Mouse (Mus musculus) liver, embryonic 16.5 days (tissue): ENCODE data around the gene Rad23b. TPM values are rescaled to one million over a fixed set of nuclear protein-coding genes. Genes with fewer than 3 reads are reported as not detected.

Source experiments
- ATAC-seq: fragments of 200-750 bp; cut with Nextera tagmentation; 2 replicates; pipeline ENCODE4 v1.8.0; 2017; ENCODE audit warnings: low read depth, mild to moderate bottlenecking, moderate number of reproducible peaks, moderate library complexity
- H3K27ac ChIP-seq: fragments of 300-500 bp; sonication (generic); 2 replicates; pipeline ENCODE4 v1.5.1; 2014; ENCODE audit warnings: mild to moderate bottlenecking, low read length
- H3K27me3 ChIP-seq: fragments of 300-500 bp; sonication (generic); 2 replicates; pipeline ENCODE4 v1.6.1; 2014; ENCODE audit warnings: low read depth, low read length, mixed read lengths; ENCODE audit not compliant: control insufficient read depth, insufficient read depth
- H3K36me3 ChIP-seq: fragments of 300-500 bp; sonication (generic); 2 replicates; pipeline ENCODE4 v1.6.1; 2014; ENCODE audit warnings: mild to moderate bottlenecking; ENCODE audit not compliant: control insufficient read depth, insufficient read depth
- H3K4me1 ChIP-seq: fragments of 300-500 bp; sonication (generic); 2 replicates; pipeline ENCODE4 v1.6.1; 2014; ENCODE audit warnings: low read depth, low read length, mixed read lengths; ENCODE audit not compliant: control insufficient read depth
- H3K4me2 ChIP-seq: fragments of 300-500 bp; sonication (generic); 2 replicates; pipeline ENCODE4 v1.6.1; 2014; ENCODE audit warnings: low read depth, low read length, mixed read lengths
- H3K4me3 ChIP-seq: fragments of 300-500 bp; sonication (generic); 2 replicates; pipeline ENCODE4 v1.5.1; 2014; ENCODE audit warnings: low read depth, mild to moderate bottlenecking, low read length
- H3K9ac ChIP-seq: fragments of 300-500 bp; sonication (generic); 2 replicates; pipeline ENCODE4 v1.6.1; 2014; ENCODE audit warnings: low read depth, low read length
- H3K9me3 ChIP-seq: fragments of 300-500 bp; sonication (generic); replicated peaks from 2 replicates; pipeline ENCODE4 v1.6.1; 2016; ENCODE audit warnings: low read length; ENCODE audit not compliant: control insufficient read depth
- WGBS: fragments of 180-500 bp; shearing (Covaris S2); extraction: QIAGEN DNeasy Blood & Tissue Kit; methylation state at CpG from one replicate; pipeline ENCODE4 v1.1.7; 2014; ENCODE audit not compliant: insufficient replicate concordance; 5-methylcytosine and 5-hydroxymethylcytosine counted together
- polyA plus RNA-seq: library from polyadenylated mRNA; unstranded; fragments of >200 nt; fragmentation: Nextera tagmentation; extraction: Ambion mirVana; gene quantifications from 2 replicates; pipeline ENCODE4 v1.2.1, GENCODE M21; 2015

Gene Rad23b
- polyA plus RNA-seq, 1 experiment from 2014 or later = 31.8 TPM

GRCm38 (mm10) chr4:55370127-55370526 lies 20.3 kb downstream of the Rad23b start:
- H3K9me3 ChIP-seq = no peaks in the 10 kb centered on the region
- peaks cover 9% of the 10 kb centered on the region for H3K36me3 ChIP-seq
- H3K9ac ChIP-seq = no peak overlapping the region
- H3K4me3 ChIP-seq = no peak overlapping the region
- H3K4me2 ChIP-seq = no peak overlapping the region
- no peak for ATAC-seq
- H3K27ac ChIP-seq = no peak overlapping the region
- WGBS = 93% methylated on average over 3 of the region's 3 CpGs
- no peaks in the 10 kb centered on the region for H3K4me1 ChIP-seq
- H3K27me3 ChIP-seq = no peaks in the 10 kb centered on the region

- H3K4me2 ChIP-seq = no peak overlapping the region
- no peaks in the 10 kb centered on the region for H3K27me3 ChIP-seq
- ATAC-seq = no peak
- no peak overlapping the region for H3K9ac ChIP-seq
- no peak overlapping the region for H3K27ac ChIP-seq
- peaks cover 9% of the 10 kb centered on the region for H3K36me3 ChIP-seq
- no peak overlapping the region for H3K4me3 ChIP-seq
- 72% methylated on average over 7 of the region's 7 CpGs for WGBS
- H3K4me1 ChIP-seq = no peaks in the 10 kb centered on the region
- no peaks in the 10 kb centered on the region for H3K9me3 ChIP-seq
Measured at GRCm38 (mm10) chr4:55371355-55371754, 21.5 kb downstream of the Rad23b start.

- Histone ChIP-seq H3K36me3 (peaks cover 49% of the 10 kb centered on the region), H3K4me1 (no peaks in the 10 kb centered on the region), H3K4me2 (no peak overlapping the region), H3K9me3 (no peaks in the 10 kb centered on the region), H3K9ac (no peak overlapping the region), H3K27ac (no peak overlapping the region), H3K27me3 (no peaks in the 10 kb centered on the region), H3K4me3 (no peak overlapping the region)
- 72% methylated on average over 2 of the region's 2 CpGs for WGBS
- ATAC-seq = no peak
Measured at GRCm38 (mm10) chr4:55382350-55382749, 32.5 kb downstream of the Rad23b start.

GRCm38 (mm10) chr4:55386768-55387167 lies 36.9 kb downstream of the Rad23b start:
- H3K27ac ChIP-seq = no peak overlapping the region
- no peak overlapping the region for H3K4me3 ChIP-seq
- no peak overlapping the region for H3K4me2 ChIP-seq
- no peaks in the 10 kb centered on the region for H3K9me3 ChIP-seq
- H3K9ac ChIP-seq = no peak overlapping the region
- no peaks in the 10 kb centered on the region for H3K27me3 ChIP-seq
- H3K4me1 ChIP-seq = no peaks in the 10 kb centered on the region
- 71% methylated on average over 2 of the region's 2 CpGs for WGBS
- H3K36me3 ChIP-seq = peaks cover 32% of the 10 kb centered on the region
- ATAC-seq = no peak

GRCm38 (mm10) chr4:55391480-55391879 lies 41.6 kb downstream of the Rad23b start:
- H3K9ac ChIP-seq = no peak overlapping the region
- H3K4me1 ChIP-seq = no peaks in the 10 kb centered on the region
- H3K36me3 ChIP-seq = peaks cover 10% of the 10 kb centered on the region; the same call in 1 of the 2 replicates
- ATAC-seq = no peak
- H3K27me3 ChIP-seq = no peaks in the 10 kb centered on the region
- no peak overlapping the region for H3K4me3 ChIP-seq
- no peak overlapping the region for H3K27ac ChIP-seq
- no peaks in the 10 kb centered on the region for H3K9me3 ChIP-seq
- H3K4me2 ChIP-seq = no peak overlapping the region
- WGBS = 67% methylated on average over 1 of the region's 1 CpGs

GRCm38 (mm10) chr4:55392445-55392844 lies 42.6 kb downstream of the Rad23b start:
- WGBS = 88% methylated on average over 7 of the region's 7 CpGs
- no peaks in the 10 kb centered on the region for H3K4me1 ChIP-seq
- no peaks in the 10 kb centered on the region for H3K9me3 ChIP-seq
- ATAC-seq = no peak
- H3K36me3 ChIP-seq = peaks cover 5% of the 10 kb centered on the region; the same call in 1 of the 2 replicates
- H3K4me3 ChIP-seq = no peak overlapping the region
- no peak overlapping the region for H3K27ac ChIP-seq
- H3K27me3 ChIP-seq = no peaks in the 10 kb centered on the region
- H3K4me2 ChIP-seq = no peak overlapping the region
- H3K9ac ChIP-seq = no peak overlapping the region

GRCm38 (mm10) chr4:55397911-55398762 lies 48.3 kb downstream of the Rad23b start:
- Histone ChIP-seq H3K36me3 (no peaks in the 10 kb centered on the region), H3K4me1 (no peaks in the 10 kb centered on the region), H3K27me3 (no peaks in the 10 kb centered on the region), H3K9me3 (no peaks in the 10 kb centered on the region; the same call in 1 of the 2 replicates), H3K4me3 (no peak overlapping the region), H3K27ac (no peak overlapping the region), H3K9ac (no peak overlapping the region), H3K4me2 (no peak overlapping the region)
- WGBS = 29% methylated on average over 17 of the region's 17 CpGs
- ATAC-seq = no peak

GRCm38 (mm10) chr4:55398901-55399300 lies 49.1 kb downstream of the Rad23b start:
- Histone ChIP-seq H3K27ac (no peak overlapping the region), H3K4me2 (no peak overlapping the region), H3K27me3 (no peaks in the 10 kb centered on the region), H3K9me3 (no peaks in the 10 kb centered on the region; the same call in 1 of the 2 replicates), H3K9ac (no peak overlapping the region), H3K4me3 (no peak overlapping the region), H3K4me1 (no peaks in the 10 kb centered on the region), H3K36me3 (no peaks in the 10 kb centered on the region)
- ATAC-seq = no peak
- 68% methylated on average over 11 of the region's 11 CpGs for WGBS

GRCm38 (mm10) chr4:55405329-55405728 lies 55.5 kb downstream of the Rad23b start:
- Histone ChIP-seq H3K9me3 (no peaks in the 10 kb centered on the region; the same call in 1 of the 2 replicates), H3K36me3 (no peaks in the 10 kb centered on the region), H3K27ac (no peak overlapping the region), H3K9ac (no peak overlapping the region), H3K4me2 (no peak overlapping the region), H3K4me3 (no peak overlapping the region), H3K27me3 (no peaks in the 10 kb centered on the region), H3K4me1 (no peaks in the 10 kb centered on the region; the same call in 1 of the 2 replicates)
- ATAC-seq = no peak
- WGBS = 61% methylated on average over 3 of the region's 3 CpGs
